Mouse (Mus musculus): ENCODE data around the gene Gm20695. TPM values are rescaled to one million over a fixed set of nuclear protein-coding genes. Genes with fewer than 3 reads are reported as not detected.

Gene Gm20695
- polyA plus RNA-seq (2017; shearing (Covaris generic)): under 1 TPM; 0.52 to 0.99 TPM

DNA sequence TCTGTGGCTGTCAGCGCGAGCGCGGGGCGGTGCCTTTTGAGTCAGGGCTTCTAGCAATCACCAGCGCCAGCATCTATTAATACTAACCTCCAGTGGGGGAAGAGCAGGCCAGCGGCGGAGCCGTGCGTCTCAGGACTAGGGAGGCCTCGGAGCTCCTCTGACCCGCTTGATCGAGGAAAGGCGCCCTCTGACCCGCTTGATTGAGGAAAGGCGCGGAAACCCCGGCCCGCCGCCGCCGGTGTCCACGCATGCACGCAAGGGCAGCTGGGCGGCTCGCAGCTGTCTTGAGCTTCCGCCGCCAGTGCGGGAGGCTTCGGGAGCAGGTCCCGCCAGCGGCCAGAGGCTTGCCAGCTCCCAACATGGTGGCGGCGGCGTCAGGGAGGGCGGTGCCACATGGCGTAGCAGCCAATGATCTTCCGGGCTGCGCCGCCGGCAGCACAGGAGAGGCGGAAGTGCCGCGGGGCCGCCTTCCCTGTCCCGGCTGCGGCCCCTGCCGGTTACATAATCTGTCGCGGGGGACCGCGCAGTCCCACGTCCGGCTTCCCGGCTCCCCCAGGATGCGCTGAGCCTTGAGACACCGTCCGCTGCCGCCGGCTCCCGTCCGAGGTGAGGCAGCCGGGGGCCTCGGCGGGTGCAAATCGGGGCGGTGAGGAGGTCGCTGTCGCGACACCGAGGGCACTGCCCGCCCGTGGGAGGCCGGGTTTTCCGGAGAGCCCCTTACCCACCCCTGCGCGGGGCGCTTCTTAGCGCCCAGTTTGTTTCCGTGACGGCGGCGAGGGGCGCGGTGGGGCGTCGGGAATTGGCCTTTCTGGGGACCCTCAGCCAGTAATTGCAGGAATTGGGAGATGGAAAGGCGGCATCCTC is at the start of gene Gm20695, which contains the start of gene Zfp597:
Gm20695 (plus strand) TSS at position 448 of the 864 bp plus-strand sequence.
Zfp597 (minus strand) TSS at position 361 of the 864 bp plus-strand sequence.

GRCm38 (mm10) chr16:3846711-3847518 is 37.5 kb upstream of the Gm20695 start, which contains the start of gene Zfp174:
Gene Zfp174 (plus strand): TSS chr16:3847268.

DNA sequence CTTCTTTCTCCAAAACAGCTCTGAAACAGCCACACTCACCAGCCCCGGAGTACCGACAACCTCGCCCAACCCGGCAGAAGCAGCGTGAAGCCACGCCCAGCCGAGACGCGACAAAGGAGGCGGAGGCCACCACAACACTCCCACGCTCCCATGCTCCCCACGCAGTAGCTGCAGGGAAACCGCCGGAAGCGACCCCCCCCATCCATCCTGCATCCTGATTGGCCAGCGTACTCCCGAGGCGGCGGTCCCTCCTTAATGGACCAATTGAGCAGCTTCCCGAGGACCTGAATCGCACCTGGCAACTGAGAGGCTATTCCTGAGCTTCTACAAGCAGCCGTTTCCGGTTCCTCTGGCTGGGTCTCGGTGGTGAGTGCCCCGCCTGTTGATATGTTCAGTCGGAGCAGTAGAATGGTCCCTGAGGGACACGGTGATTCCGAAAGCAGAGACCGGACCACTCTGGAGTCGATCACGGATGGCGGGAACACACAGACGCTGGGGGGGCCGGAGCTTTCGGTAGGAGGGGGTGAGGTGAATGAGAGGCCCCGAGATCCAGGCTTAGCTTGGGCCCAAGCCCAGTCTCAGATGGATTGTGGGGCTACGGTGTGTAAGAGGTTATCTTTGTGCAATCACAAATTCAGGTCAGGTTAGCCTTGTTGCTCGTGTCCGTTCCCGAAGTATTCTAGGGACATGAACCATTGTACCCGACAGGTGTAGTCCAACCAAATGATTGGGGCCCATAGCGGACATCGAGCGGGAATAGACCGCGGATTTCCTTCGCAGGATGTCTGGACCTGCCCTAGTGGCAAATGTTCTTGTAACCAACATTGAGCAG is 12.0 kb upstream of the Gm20695 start, which contains the start of gene Naa60:
Naa60 (plus strand) TSS at position 160 of the 832 bp plus-strand sequence.

GRCm38 (mm10) chr16:3908537-3909111 is 24.2 kb downstream of the Gm20695 start, which contains the start of the genes 1700037C18Rik and Cluap1:
Gene 1700037C18Rik (minus strand): TSS chr16:3908689.
Gene Cluap1 (plus strand): TSS chr16:3908801.

Other genes starting within 250 kb of the Gm20695 start
- under 1 TPM; 0.29 to 0.35 TPM for gene Mefv, start 166.6 kb upstream of the Gm20695 start, polyA plus RNA-seq (2017; shearing (Covaris generic))
- 10 to 100 TPM; 49.4 to 86.0 TPM for gene Zfp263, start 140.6 kb upstream of the Gm20695 start, polyA plus RNA-seq (2017; shearing (Covaris generic))
- gene Olfr15, start 53.8 kb upstream of the Gm20695 start, polyA plus RNA-seq (2017; shearing (Covaris generic)): under 1 TPM in 1 of 2 experiments, not detected in 1; 0.34 TPM
- gene Zfp174, start 37.4 kb upstream of the Gm20695 start, polyA plus RNA-seq (2017; shearing (Covaris generic)): under 1 TPM; 0.26 to 0.76 TPM
- gene Naa60, start 12.3 kb upstream of the Gm20695 start, polyA plus RNA-seq (2017; shearing (Covaris generic)): 100 to 1,000 TPM; 119 to 143 TPM
- gene Zfp597, start 87 bp upstream of the Gm20695 start, polyA plus RNA-seq (2017; shearing (Covaris generic)): 10 to 100 TPM; 13.1 TPM
- 10 to 100 TPM in 1 of 2 experiments, 1 to 10 TPM in 1; 7.5 to 13.9 TPM for gene 1700037C18Rik, start 24.0 kb downstream of the Gm20695 start, polyA plus RNA-seq (2017; shearing (Covaris generic))
- gene Cluap1, start 24.2 kb downstream of the Gm20695 start, polyA plus RNA-seq (2017; shearing (Covaris generic)): 10 to 100 TPM; 28.7 to 35.2 TPM
- gene Nlrc3, start 92.0 kb downstream of the Gm20695 start, polyA plus RNA-seq (2017; shearing (Covaris generic)): 10 to 100 TPM; 62.3 to 62.9 TPM
- 10 to 100 TPM; 23.3 to 28.5 TPM for gene Slx4, start 119.1 kb downstream of the Gm20695 start, polyA plus RNA-seq (2017; shearing (Covaris generic))
- 1 to 10 TPM; 3.0 to 3.9 TPM for gene Dnase1, start 152.3 kb downstream of the Gm20695 start, polyA plus RNA-seq (2017; shearing (Covaris generic))
- 10 to 100 TPM; 55.3 to 62.9 TPM for gene Trap1, start 193.2 kb downstream of the Gm20695 start, polyA plus RNA-seq (2017; shearing (Covaris generic))